Mouse (Mus musculus): ENCODE results near the gene 4930415O20Rik.
A peak's percentile ranks its signal among the peaks of the same experiment; 100 is the strongest.

The 4930415O20Rik gene

DNA sequence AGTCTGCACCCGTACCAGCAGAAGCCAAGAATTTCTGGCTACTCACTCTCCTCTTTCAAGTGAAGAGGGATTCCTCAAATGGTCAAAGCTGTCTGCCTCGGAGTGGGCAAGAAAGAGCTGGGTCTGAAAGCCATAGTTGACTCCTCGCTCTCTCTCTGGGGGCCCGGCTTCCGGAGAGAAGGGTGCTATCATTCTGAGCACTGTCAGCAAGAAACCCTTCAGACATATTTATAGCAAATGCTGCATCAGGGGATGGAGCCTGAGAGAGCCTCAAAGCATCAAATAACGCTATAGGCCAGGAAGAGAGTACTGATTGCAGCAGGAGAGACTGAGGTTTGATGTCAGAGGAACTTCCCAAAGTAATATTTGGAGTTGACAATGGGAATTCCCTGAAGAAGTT is 58.7 kb downstream of the 4930415O20Rik start:
- DNase-seq (ENCODE audit: extremely low spot score): peak; percentile 23

DNA sequence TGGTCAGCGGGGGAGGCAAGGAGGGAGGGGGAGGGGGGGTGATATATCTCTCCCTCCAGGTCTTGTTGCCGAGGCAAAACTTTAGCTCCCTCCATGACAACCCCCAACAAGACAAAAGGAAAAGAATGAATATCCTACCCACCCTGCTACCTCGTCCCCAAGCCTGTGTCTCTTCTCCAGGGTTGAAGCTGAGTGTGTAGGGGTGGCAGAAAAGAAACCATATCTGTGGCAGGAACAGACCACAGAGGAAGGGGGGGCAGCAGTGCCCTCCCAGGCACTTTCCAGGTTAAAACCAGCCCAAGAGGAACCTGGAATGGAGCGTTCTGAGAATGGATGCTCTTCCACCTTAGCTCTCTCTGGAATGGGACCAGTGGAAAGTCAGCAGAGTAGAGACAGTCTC is 59.7 kb downstream of the 4930415O20Rik start, which contains the start of gene Cacnb3:
Gene Cacnb3, plus strand, starts transcription at position 301 of the 400 bp plus-strand sequence.
- no peak for DNase-seq (ENCODE audit: extremely low spot score)

DNA sequence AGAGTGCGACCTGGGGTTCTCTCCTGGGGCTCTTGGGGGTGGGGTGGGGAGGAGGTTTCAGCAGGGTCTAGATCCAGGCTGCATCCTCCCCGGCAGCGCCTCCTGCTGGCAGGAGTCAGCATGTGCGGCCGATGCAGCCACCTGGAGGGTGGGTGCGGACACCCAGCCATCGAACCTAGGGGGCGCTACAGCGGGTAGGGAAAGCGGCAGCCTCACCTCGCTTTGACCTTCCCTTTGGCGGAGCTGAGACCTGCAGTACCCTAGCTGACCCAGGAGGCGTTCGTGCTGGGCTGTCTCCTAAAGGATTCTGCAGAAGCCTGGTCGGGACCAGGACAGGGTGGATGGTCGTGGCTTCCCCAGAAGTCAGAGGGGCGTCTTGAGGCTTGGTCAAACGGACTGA is 60.7 kb downstream of the 4930415O20Rik start:
- DNase-seq (ENCODE audit: extremely low spot score): peak; percentile 89

- peak; percentile 75 for DNase-seq (ENCODE audit: extremely low spot score)
Observed at GRCm38 (mm10) chr15:98632107-98632744, 61.4 kb downstream of the 4930415O20Rik start.

GRCm38 (mm10) chr15:98632921-98633320 is 62.1 kb downstream of the 4930415O20Rik start:
- peak; percentile 46 for DNase-seq (ENCODE audit: extremely low spot score)

DNA sequence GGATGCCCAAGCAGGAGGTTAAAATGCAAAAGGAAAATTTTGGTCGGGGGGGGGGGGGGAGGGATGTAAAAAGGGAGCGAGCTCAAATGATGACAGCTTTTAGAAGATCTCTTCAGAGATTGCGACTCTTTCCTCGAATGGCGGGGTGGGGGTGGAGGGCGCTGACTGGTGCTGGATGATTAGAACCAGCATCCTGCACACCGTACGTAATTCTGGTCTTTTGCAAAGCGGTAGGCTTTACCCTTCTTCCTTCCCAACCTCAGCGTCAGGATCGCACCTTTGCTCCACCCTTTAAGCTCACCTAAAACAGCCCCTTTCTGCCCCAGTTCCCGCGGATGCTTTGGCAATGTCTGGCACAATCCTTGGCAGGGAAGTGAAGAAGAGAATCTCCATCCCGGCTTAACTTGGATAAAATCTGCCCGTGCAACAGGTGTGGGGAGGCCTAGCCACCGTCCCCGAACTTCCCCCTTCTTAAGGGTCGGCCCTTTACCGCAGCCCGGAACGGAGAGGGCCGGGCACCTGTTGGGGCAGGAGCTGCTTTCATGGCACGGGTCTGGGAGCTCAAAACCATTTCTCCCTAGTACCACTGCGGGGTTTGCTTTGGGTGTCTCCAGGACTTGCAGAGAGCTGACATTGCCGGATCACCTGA is 63.1 kb downstream of the 4930415O20Rik start:
- no peak for DNase-seq (ENCODE audit: extremely low spot score)

- DNase-seq (ENCODE audit: extremely low spot score): peak; percentile 91
Observed at GRCm38 (mm10) chr15:98634541-98635081, 63.8 kb downstream of the 4930415O20Rik start.

DNA sequence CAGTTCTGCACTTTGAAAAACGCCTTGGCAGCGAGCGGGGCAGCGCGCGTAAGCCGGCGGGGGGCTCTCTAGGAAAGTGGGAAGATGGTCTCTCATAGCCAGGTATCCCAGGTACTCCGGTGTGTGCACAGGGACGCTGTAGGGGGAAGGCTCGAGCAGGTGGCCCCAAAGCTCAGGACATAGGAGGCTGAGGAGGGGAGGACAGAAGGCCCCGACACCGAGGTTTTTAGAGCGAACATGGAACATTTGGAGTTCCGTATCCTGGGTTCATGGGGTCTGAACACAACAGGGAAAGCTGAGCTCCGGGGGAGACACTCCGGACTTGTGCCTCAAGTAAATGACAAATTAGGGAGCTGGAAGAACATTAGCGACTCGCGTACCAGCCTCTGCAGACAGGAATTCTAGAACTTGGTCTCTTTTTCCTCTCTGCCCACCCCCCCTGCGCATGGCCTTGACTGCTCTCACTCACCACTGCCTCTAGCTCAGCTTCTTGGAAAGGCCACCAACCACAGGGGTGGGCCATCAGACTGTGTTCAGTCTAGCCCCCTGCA is 64.6 kb downstream of the 4930415O20Rik start:
- peak; percentile 57 for DNase-seq (ENCODE audit: extremely low spot score)

DNA sequence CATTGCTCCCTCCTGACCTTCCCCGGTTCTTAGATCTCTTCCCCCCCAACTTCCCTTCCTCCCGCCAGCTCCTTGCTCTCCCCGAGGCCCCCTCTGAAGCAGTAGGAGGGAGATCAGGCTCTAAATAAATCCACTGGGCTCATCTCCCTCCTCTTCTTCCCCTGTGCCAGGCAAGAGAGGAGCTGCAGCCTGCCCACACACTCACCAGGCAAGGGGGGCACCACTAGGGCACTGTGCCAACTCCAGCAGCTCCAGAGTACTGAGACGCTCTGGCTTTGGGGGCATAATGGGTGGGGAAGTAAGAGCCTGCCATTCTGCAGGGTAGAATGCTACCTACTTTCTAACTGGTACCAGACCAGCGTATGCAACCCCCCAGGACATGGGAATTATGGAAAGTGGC is 65.7 kb downstream of the 4930415O20Rik start:
- no peak for DNase-seq (ENCODE audit: extremely low spot score)

- no peak for DNase-seq (ENCODE audit: extremely low spot score)
Observed at GRCm38 (mm10) chr15:98637155-98637554, 66.4 kb downstream of the 4930415O20Rik start.

Data from embryo, embryonic 9.5 days (tissue).